Mouse (Mus musculus) bone marrow, adult 2 months (tissue): Measurements from ENCODE around the gene Rbm28.

Experiments used
- CTCF ChIP-seq: fragments of 200-500 bp; IDR thresholded peaks from 2 replicates; pipeline ENCODE4 v1.5.1; 2011; ENCODE audit warnings: low read length, control low read depth; ENCODE audit not compliant: control insufficient read depth, insufficient read depth
- POLR2A ChIP-seq: fragments of 200-500 bp; IDR thresholded peaks from 2 replicates; pipeline ENCODE4 v1.6.1; 2011; ENCODE audit warnings: low read depth, mild to moderate bottlenecking, control low read depth, low read length, borderline replicate concordance; ENCODE audit not compliant: control insufficient read depth

DNA sequence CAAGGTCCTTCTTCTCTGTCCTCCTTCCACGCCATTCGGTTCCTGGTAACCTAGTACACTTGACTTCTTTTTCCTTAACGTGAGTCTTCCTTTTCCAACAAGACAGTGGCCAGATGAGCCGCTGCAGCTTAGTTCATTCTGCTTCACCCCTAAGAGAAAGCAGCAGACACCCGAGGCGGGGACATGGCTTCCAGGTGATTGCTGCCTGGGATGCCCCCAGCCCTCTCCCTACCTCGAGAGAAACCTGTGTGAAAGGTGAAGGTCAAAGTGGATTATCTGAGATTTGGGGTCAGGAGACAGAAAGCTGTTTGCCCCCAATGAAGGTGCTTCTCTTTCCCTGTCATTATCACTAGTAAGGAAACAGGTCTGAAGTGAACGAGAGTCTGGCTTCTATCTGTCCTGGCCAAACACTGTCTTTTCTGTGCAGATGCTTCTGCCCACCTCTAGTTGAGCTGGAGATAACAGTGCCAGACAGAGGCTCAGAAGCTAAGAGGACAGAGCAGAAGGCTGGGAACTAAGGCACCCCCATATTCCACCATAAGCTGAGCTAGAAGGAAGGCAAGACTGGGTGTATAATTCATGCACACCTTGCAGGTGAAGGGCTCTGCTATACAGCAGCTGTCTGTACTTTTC, 34.5 kb upstream of the Rbm28 start:
- TF ChIP-seq CTCF (no peak), POLR2A (no peak)
